Mouse (Mus musculus): ENCODE data around the gene Tmem150b.

- TF ChIP-seq POLR2A (IDR thresholded peaks at IDR 0.05; ENCODE audit: borderline replicate concordance, control insufficient read depth, low read depth, low read length) (0 out of 2 replicates have a peak, but pooled peaks have one; percentile 10), CTCF (IDR thresholded peaks at IDR 0.05; ENCODE audit: control insufficient read depth, insufficient read depth, low read length) (no peak)
Measured at GRCm38 (mm10) chr7:4657521-4658127, 67.4 kb downstream of the Tmem150b start.

Measured in bone marrow, adult 2 months (tissue).